Mouse (Mus musculus) heart, postnatal 36 days (tissue): ENCODE measurements around the gene Prmt7. TPM values are rescaled to one million over a fixed set of nuclear protein-coding genes. Genes with fewer than 3 reads are reported as not detected.

ENCODE experiments used
- DNase-seq, 2 experiments: peaks; one replicate each; pipeline ENCODE4 v3.0.0; 2021 to 2022
- intact Hi-C: fragments of 180-260 bp; cut with DNase I; formaldehyde crosslinking; loops from one replicate; pipeline ENCODE4 v1.15.1; 2025
- total RNA-seq, 2 experiments: library from RNA; stranded (reverse); gene quantifications; 2 replicates each; pipeline ENCODE4 v1.2.3; 2021

Gene Prmt7
- total RNA-seq, 2 experiments from 2014 or later: 24.5 to 26.8 TPM

DNA sequence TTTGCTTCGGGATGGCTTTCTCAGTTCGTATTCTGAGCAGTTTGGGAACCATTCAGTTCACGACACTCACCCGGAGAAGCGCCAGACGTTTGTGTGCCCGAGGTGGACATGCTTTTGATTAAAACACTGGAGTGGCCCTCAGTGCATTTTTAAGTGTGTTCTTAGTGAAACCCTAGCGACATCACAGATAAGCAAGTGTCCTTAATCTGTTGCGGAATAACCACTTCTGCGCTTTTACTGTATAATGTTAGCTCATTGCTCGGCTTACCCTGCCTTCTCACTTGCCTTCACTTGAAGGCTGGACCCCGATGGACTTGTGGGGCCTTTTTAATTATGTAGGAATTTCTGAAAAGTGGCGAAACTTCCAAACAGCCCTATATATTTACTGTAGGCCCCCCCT, 685 bp downstream of the Prmt7 start:
- DNase-seq: no peak
- intact Hi-C loops: loop anchor here (2.0 to 5.0 kb wide), 3 partner anchors 43 to 191 kb away; partner anchors contain the start of gene Slc7a6

DNA sequence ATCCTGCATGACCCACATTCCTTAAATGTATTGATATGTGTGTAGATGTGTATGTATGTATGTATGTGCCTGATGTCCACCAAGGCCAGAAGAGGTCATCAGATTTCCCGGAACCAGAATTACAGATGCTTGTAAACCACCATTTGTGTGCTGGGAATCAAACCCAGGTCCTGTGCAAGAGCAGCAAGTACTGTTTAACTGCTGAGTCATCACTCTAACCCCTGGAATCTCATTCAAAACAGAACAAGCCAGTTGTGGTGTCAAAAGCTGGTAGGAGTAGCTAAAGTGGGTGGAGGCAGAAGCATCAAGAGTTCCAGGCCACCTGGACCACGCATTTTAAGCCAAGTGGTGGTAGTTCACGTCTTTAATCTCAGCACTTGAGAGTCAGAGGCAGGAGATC, 3.2 kb downstream of the Prmt7 start:
- intact Hi-C loops: loop anchor here (5.0 kb wide), 2 partner anchors 72 to 188 kb away; no protein-coding TSS in a partner anchor
- DNase-seq: no peak

- intact Hi-C loops: no loop called here
- no peak for DNase-seq
These were observed 8.9 kb downstream of the Prmt7 start for GRCm38 (mm10) chr8:106219620-106220019.

GRCm38 (mm10) chr8:106226589-106226988, 15.9 kb downstream of the Prmt7 start:
- peak; percentile 53 to 70 for DNase-seq
- intact Hi-C loops: loop anchor here (1.0 kb wide), 2 partner anchors 61 to 86 kb away; no protein-coding TSS in a partner anchor

DNA sequence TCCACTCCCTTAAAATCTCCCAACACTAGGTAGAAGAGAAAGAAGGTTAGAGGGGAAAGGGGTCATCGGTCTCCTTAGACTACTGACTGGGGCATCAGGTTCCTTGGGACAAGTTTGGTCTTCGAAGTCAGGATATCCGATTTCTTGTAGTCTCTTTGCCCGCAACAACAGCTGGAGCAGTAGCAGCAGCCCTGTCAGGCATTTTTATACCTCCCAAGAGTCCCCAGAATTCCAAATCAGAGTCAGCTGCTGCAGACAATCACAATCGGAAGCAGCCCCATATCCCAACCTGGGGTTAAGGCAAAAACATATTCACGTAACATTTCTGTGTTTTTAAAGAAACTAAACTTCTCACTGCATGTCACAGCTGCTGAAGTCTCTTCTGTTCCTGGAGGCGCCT, 20.8 kb downstream of the Prmt7 start:
- DNase-seq: no peak
- intact Hi-C loops: no loop called here

- intact Hi-C loops: no loop called here
- DNase-seq: no peak
These were observed 22.0 kb downstream of the Prmt7 start for GRCm38 (mm10) chr8:106232751-106233150.

DNA sequence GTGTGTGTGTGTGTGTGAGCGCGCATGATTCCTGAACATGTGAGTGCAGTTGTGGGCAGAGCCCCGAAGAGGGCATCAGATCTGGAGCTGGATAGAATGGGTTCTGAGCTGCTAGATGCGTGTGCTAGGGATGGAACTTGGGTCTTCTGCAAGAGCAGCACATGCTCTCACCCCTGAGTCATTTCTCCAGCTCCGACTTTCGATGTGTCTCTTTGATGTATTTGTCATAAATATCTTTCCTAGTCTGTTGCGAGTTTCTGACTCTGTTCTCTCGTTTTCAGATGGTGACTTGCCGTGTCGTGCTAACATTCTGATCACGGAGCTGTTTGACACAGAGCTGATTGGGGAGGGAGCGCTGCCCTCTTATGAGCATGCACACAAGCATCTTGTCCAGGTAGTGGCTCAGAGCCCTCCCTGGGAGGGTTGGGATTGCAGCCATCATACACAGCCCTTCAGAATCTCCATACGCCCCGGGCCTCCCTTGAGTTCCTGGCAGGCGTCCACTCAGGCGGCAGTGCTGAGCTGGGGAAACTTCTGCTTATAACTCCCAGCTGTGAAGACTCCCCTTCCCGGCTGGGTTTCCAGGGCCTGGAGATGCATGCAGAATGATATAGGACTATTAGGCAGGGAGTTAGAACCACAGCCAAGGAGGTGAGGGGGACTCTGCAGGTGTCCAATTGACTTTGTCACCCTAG, 24.0 kb downstream of the Prmt7 start:
- intact Hi-C loops: no loop called here
- no peak for DNase-seq

- DNase-seq: no peak
- intact Hi-C loops: no loop called here
These were observed 26.4 kb downstream of the Prmt7 start for GRCm38 (mm10) chr8:106237106-106237505.

GRCm38 (mm10) chr8:106250186-106250585, 39.5 kb downstream of the Prmt7 start:
- no peak for DNase-seq
- intact Hi-C loops: no loop called here

DNA sequence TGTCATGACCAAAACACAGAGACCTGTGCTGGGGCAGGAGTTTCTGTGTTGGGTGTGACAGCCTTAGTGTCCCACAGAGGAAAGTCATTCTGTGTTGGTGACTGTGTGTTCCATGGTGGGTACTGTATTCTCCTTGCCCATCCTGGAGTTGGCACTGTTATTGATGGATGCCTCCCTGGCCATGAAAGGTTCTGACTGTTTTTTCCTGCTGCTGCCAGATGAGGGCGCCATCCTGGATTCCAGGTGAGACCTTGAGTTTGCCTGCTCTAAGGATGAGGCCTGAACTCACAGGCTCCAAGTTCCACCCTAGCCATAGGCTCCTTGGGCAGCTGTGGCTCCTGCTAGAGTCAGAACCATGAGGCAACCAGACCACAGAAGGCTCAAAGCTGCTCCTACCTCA, 47.4 kb downstream of the Prmt7 start:
- intact Hi-C loops: loop anchor here (5.0 kb wide), 1 partner anchor 144 kb away; no protein-coding TSS in a partner anchor
- DNase-seq: peak in 1 of 2 experiments; percentile 19

DNA sequence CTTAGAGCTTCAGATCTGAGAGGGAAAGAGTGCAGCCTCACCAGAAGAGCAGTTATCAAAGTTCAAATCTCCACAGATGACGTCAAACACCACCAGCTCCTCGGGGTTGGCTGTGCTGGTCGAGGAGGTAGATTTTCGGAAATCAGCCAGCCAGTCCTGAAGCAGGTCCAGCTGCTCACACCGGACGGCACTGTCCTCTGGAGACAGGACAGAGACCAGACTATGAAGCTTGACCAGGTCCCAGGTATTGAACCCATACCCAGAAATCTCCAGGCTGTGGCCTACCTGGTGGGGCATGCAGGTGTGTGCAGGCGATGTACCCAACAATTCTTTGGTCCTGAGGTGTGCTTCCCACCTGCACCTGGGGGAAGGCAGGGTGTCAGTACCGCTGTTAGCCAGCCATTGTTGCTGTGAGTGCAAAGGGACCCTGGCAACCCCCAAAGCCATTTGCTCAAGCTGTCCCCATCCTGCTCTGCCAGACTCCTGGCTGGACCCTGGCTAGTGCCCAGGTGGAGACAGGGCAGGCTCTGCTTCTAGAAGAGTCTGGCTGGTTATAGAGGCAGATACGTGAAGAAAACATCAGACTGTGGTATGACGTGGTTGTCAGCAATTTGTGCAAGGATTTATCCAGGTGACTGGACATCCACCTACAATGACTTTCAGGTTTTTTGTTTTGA, 49.0 kb downstream of the Prmt7 start:
- intact Hi-C loops: loop anchor here (5.0 kb wide), 1 partner anchor 143 kb away; no protein-coding TSS in a partner anchor
- DNase-seq: no peak

DNA sequence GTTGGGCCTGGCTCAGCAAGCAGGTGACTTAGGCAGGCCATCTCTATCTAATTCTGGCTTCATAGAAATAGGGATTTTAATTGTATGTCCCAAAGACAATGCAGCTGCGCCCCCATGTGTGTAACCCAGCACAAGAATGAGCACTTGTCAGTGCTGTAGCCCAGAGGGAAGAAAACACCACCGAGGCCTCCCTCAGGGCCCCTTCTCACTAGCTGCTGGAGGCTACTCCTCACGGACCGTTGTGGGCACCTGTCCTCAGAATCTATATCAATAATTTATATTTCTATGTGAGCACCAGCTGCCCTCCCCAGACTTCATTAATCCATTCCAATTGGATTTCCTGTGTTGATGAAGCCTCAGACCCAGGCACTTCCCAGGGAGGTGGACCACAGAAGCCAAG, 50.2 kb downstream of the Prmt7 start:
- no peak for DNase-seq
- intact Hi-C loops: no loop called here

DNA sequence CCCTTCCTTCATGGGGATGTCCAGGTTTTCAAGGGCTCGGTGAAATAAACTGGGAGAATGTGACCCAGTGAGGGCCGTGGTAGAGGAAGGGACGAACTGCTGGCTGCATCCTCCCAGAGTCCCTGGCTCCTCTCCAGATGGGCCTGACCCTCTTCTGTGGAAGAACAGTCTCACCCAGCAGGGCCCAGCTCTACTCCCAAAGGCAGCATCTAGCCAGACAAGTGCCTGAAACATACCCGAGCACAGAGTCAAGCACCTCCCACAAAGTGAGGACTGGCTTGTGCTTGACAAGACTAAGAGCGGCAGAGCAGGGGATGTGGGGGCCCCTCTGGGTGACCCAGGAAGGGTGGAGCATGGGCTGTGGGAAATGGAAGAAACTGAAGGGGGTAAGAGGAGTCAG, 51.6 kb downstream of the Prmt7 start:
- peak; percentile 22 to 30 for DNase-seq
- intact Hi-C loops: no loop called here

GRCm38 (mm10) chr8:106263928-106264327, 53.2 kb downstream of the Prmt7 start:
- intact Hi-C loops: no loop called here
- DNase-seq: no peak

DNA sequence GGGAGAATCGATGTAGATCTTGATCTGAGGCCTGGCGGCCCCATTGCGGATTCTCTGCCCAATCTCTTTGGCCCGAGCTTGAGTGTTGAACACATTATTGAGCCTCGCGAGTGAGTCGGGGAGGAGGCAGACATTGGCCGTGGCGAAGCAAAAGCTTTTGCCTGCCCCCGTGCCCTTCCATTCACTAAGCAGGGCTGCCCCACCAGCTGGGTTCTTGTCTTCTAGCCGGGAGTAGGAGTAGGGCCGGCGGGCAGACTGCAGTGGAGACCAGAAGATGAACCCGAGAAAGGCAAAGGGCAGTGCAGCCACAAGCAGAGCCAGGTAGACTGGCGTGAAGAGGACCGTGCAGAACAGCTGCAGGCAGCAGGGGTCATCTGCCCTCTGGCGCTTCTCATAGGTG, 54.7 kb downstream of the Prmt7 start:
- no peak for DNase-seq
- intact Hi-C loops: no loop called here

DNA sequence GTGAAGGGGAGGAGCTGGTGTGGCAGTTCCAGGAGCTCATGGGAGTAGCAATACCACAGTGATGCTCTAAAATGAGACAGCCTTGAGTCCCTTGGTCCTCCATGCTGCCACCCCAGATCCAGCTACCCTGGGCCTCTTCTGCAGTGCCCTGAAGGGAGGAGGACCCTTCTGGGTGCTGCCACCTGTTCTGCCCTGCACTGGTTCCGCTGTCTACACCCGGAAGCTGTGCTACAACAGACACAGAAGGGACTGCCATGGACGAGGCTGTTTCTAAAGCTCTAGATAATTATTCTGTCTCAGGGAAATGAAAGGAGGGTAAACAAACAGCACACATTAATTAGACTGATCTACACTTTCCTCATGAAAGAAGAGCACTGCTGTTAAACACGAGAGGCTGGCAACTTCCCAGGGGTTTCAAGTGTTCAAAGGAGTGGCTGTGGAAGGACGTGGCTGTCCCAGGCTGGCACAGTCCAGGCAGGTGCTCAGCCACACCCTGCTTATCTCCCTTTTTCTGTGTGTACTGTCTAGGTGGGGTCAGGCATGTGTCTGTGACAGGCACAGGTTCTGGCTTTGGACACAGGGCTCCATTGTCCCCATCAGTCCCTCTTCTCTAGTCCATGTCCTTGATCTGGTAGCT, 58.1 kb downstream of the Prmt7 start:
- intact Hi-C loops: no loop called here

GRCm38 (mm10) chr8:106270804-106271203, 60.1 kb downstream of the Prmt7 start:
- intact Hi-C loops: no loop called here

More for the DNA sequence above, 58.1 kb downstream of the Prmt7 start:
- no peak for DNase-seq

GRCm38 (mm10) chr8:106271378-106271777, 60.6 kb downstream of the Prmt7 start:
- DNase-seq: no peak
- intact Hi-C loops: no loop called here

More at GRCm38 (mm10) chr8:106270804-106271203, 60.1 kb downstream of the Prmt7 start:
- DNase-seq: no peak

DNA sequence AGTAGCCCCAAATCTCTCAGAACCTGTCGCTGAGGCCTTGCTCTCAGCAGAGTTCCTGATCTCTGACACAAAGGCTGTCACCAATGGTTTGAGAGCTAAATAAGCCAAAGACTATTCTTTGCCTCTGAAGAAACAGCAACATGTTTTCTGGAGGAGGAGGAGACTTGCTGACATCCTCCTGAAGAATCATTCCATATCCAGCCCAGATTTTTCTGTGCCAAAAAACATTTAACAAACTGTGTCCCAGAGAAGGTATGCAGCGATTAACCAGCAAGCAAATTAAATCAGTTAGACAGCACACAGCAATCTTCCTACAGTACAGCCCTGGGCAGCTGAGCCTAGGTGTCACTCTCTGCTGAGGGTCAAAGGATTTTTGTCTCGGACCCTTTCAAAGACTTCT, 62.7 kb downstream of the Prmt7 start:
- intact Hi-C loops: no loop called here
- no peak for DNase-seq

DNA sequence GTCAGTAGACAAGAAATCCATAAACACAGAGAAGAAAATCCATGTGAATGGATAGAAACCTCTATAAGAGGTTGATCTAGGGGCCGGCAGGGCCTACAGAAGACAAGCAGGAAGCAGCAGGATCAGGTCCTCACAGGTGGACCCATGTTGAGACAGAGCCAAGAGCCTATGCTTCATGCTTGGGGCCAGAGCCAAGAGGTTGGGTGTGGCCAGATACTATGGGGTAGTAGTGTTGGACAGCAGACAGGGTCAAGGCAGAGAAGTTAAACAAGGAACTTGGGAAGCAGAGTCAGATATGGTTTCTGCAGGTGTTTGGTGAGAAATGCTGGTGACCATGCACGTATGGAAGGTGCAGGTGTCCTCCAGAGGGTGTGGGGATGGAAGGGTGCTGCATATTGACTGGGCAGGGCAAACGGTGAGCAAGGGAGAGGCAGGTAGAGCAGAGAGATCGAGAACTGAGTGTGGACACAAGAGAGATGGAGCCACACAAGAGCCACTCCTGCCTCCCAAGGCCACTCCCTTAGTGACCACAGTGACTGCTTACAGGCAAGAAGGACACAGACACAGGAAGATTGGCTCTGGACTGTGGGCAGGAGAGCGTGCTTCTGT, 66.1 kb downstream of the Prmt7 start:
- intact Hi-C loops: no loop called here

More for the DNA sequence above, 66.1 kb downstream of the Prmt7 start:
- DNase-seq: no peak
